Mouse (Mus musculus) T-helper 17 cell (primary cell): Measurements from ENCODE around the gene Zgrf1.

Source experiments
- in situ Hi-C, 2 experiments: fragments of 300-600 bp; cut with MboI, MseI; formaldehyde crosslinking; loops; 1 replicate in 1 of 2; 2 replicates in 1 of 2; pipeline ENCODE4 v1.15.1; 2025; ENCODE audit warnings: high pct_unique_total_duplicates in 2 of 2

Zgrf1 gene

DNA sequence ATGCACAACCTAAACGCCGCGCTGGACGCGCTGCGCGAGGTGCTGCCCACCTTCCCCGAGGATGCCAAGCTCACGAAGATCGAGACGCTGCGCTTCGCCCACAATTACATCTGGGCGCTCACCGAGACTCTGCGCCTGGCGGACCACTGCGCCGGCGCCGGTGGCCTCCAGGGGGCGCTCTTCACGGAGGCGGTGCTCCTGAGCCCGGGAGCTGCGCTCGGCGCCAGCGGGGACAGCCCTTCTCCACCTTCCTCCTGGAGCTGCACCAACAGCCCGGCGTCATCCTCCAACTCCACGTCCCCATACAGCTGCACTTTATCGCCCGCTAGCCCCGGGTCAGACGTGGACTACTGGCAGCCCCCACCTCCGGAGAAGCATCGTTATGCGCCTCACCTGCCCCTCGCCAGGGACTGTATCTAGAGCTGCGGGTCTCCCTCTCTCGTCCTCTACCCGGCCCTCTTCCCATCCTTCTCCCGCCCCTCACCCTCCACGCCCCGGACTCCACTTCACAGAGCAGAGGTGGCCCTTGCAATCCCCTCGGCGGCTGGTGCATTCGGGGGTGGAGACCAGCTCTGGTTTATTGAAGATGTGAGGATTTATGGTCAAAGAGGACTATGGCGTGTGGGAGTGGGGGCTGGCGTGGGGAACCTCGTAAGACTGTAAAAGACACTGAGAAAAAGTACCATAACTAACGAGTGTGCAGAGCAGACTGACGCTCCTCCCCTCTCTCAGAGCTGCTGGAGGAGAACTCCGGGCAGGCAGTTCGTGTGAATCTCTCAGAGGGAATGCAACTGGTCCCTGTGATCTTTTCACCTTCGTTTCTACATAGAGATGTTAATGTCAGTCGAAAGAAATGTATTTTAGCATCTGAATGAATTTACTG is 81.1 kb downstream of the Zgrf1 start:
- in situ Hi-C loops: loop anchor here (5.0 to 25.0 kb wide), 3 partner anchors 128 to 1578 kb away; no protein-coding TSS in a partner anchor

DNA sequence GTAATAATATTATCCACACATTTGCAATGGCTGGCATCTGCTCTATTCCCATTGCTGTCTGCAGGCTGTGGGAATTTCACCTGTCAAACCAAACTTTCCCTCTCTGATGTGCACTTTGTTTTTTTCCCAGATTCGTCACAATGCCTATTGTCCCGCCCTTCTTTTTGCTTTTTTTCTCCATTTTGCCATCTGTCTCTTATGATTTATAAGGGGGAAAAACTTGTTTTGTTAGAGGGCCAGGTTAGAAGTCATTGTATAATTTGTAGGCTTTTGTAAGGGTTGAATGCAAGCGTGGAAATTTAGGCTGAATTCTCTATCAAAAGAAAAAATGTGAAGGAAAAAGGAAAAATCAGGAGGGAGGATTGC is 81.7 kb downstream of the Zgrf1 start:
- in situ Hi-C loops: loop anchor here (5.0 to 25.0 kb wide), 3 partner anchors 127 to 1577 kb away; no protein-coding TSS in a partner anchor

GRCm38 (mm10) chr3:127639875-127640761 is 86.8 kb downstream of the Zgrf1 start:
- in situ Hi-C loops: loop anchor here (10.0 to 25.0 kb wide), 2 partner anchors 305 to 1572 kb away; no protein-coding TSS in a partner anchor

DNA sequence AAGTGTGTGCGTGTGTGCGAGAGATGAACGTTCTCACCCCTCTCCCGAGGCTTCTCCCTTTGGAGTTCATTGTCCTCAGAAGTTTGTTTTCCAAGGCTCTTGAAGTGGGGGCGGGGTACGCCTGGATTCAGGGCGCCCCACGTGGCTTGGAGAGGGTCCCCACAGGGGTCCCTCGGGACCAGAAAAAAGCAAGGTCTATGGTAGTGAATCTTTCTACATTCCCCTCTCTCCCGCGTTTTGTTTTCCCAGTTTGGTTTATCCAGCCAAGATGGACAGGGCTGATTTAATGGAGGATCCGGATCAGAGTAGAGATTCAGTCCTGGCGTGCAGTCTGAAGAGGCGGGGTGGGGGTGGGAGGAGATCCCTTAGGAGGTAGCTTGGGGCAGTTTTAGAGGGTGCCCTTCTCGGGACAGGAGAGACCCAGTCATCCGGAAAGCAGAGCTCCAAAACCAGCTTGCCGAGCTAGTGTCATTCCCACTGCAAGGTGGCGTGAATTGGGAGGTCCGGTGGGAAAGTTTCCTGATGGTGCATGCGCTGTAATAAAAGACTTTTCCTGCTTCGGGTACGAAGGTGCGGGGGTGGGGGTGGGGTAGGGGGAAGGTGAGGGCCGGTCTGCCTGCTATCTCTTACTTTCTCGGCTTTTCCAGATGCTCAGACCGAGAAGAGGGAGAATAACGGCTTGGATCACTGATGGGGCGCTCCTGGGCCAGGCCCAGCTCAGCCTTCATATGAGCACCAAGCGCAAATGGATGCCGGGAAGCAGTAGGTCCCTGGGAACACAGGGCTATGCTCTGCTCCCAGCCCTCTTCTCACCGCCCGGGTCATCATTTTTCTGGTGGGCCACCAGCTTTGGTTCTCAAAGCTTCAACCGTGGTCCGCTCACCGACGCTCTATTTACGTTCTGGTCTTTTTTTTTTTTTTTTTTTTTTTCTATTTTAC is 87.7 kb downstream of the Zgrf1 start:
- in situ Hi-C loops: loop anchor here (10.0 to 25.0 kb wide), 2 partner anchors 304 to 1571 kb away; no protein-coding TSS in a partner anchor

DNA sequence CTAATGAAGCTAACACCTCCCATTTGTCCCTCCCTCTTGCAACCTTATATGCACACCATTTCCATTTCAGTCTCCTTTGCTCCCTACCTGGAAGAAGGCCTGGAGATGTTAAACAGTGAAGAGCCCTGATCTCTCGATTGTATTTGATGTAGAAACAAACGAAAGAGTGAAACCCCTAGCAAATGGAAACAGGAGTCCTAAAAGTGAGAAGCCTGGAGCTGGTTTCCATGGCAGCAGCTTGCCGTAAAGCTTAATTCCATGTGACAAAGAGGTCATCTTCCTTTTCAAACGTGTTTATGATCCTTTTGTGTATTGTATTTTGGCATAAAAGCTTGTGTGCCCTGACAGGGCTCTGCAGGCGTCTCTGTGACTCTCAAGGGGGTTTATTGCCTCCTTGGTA is 88.9 kb downstream of the Zgrf1 start:
- in situ Hi-C loops: loop anchor here (10.0 to 25.0 kb wide), 2 partner anchors 303 to 1570 kb away; no protein-coding TSS in a partner anchor

DNA sequence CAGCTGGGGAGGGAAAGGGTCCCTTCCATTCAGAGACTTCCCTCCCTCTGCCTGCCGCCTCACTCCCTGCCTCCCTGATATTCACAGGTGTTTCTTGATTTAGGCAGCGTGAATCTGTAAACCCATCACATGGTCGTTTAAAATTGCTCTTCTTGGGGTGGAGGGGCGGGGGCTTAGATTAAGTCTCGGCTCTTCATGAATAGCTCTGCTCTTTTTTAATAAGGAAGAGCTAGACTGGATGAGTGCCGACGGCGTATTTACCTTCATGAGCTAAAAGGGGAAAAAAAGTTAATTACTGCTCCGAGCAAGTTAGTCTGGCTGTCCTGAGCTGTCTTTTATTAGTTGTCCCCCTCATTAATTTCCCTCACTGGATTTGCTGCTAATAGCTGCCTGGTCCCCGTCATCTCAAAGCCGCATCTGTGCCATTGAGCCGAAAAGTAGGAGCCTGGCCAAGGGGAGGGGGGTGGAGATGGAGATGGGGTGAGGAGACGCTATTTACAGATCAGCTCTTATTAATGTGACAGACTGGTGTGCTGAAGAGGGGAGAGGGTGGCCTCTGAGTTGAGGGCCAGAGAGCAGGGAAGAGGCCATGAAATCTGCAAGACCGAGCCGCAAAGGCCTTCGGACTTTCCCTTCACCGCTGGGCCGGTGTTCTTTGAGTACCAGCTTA is 93.0 kb downstream of the Zgrf1 start:
- in situ Hi-C loops: loop anchor here (10.0 to 25.0 kb wide), 2 partner anchors 299 to 1566 kb away; no protein-coding TSS in a partner anchor

DNA sequence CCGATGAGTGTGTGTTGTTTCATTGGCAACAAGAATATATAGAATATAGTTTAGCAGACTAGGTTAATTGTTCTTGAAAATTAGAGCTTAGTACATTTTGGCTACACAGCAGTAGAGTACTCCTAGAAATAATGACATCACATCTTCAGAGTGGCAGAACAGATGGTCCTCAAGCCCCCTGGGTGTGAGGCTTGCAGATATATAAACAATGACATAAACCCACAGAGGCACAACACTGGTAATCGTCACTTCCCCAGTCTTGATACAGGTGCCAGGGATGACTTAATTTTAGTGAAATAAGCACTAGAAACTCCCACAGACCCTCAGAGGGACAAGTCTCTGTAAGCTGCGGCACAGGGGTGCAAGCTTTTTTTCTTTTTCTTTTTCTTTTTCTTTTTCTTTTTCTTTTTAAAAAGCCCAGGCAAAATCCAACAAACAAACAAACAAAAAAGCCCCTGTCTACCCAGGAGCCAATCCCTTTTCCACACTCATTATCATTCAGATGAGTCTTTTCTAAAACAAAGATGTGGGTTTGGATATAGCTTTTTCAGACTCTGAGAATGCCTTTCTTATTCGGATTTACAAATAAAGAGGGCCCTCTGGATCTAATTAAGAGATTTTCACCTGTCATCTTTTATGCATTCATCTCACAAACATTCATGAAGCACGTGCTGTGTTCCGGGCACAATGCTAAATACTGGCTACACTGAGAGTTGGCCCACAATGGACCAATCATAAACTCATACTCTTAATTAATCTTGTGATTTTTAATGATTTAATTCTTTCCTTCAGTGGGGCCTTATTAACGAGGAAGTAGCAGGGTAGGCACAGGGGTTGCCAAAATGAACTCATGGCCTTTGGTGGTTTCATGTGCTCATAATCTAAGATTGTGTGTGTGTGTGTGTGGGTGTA is 98.7 kb downstream of the Zgrf1 start:
- in situ Hi-C loops: no loop called here

GRCm38 (mm10) chr3:127660712-127661111 is 107.4 kb downstream of the Zgrf1 start:
- in situ Hi-C loops: no loop called here

- in situ Hi-C loops: no loop called here
Observed at GRCm38 (mm10) chr3:127661646-127662531, 108.6 kb downstream of the Zgrf1 start.
